Mouse (Mus musculus) megakaryocyte, embryonic 14.5 days (primary cell): ENCODE data around the gene Rnd2.

Experiments used
- FLI1 ChIP-seq: IDR thresholded peaks from 2 replicates; pipeline ENCODE4 v1.6.1; 2012; ENCODE audit warnings: low read length, inconsistent platforms, mixed read lengths
- GATA1 ChIP-seq: IDR thresholded peaks from 3 replicates; pipeline ENCODE4 v1.6.1; 2012; ENCODE audit warnings: mixed read lengths, low read length, inconsistent platforms, borderline replicate concordance

DNA sequence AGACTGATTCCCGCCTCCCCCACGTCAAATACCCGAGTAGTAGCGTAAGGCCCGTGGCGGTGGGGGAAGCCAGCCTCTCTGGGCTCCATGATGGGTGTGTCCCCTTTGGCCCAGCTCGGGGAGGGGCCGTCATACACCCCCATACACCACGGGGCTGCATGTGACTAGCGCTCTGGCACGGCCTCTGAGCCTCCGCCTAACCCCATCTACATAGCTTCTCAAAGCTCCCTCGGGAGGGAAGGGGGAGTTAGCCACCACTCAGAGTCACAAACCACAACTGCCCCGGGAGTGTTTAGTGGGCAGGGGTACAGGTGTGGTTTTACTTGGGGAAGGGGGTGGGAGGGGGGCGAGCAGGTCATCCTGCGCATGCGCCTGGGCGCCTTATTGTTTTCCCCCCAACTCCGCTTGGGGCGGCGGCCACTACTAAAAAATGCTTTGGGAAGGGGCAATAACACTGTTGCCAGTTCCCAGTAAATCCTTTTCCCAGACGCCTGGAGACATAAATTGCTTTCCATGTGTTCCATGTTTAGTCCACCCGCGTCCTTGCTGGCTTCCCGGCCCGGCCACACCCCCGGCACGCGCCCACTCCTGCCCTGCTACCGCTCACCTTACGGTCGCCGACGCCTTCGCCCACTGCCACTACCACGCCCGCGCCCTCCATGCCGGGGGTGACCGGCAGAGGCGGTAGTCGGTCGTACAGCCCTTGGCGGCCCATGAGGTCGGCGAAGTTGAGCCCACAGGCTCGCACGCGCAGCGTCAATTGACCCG, 486 bp downstream of the Rnd2 start:
- TF ChIP-seq GATA1 (no peak), FLI1 (no peak)
